Mouse (Mus musculus) liver, adult 2 months (tissue): Measurements from ENCODE around the gene Cfap126.

ENCODE experiments used
- CTCF ChIP-seq: fragments of 200-500 bp; IDR thresholded peaks from 2 replicates; pipeline ENCODE4 v1.5.1; 2011; ENCODE audit warnings: low read depth, low read length, control low read depth
- POLR2A ChIP-seq: fragments of 200-500 bp; IDR thresholded peaks from 2 replicates; pipeline ENCODE4 v1.6.1; 2011; ENCODE audit warnings: low read length, control low read depth; ENCODE audit not compliant: insufficient read depth; ENCODE audit errors: extremely low read depth

DNA sequence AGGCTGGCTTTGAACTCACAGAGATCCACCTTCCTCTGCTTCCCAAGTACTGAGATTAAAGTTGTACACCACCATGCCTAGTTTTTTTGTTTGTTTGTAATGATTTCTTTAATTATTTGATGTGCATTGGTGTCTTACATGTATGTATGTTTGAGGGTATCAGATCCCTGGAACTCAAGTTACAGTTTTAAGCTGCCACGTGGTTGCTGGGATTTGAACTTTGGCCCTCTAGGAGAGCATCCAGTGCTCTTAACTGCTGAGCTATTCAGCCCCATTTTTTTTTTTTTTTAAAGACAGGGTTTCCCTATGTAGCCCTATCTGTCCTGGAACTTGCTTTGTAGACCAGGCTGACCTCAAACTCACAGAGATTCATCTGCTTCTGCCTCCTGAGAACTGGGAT is 17.3 kb downstream of the Cfap126 start:
- TF ChIP-seq CTCF (no peak), POLR2A (no peak)
